Mouse (Mus musculus) bone marrow, adult 2 months (tissue): ENCODE results near the gene Rundc1. TPM values are rescaled to one million over a fixed set of nuclear protein-coding genes. Genes with fewer than 3 reads are reported as not detected.

Experiments
- H3K27ac ChIP-seq: fragments of 200-500 bp; 2 replicates; pipeline ENCODE4 v1.5.1; 2012; ENCODE audit warnings: low read depth, mild to moderate bottlenecking, control low read depth, inconsistent platforms, low read length; ENCODE audit not compliant: control insufficient read depth, poor library complexity, insufficient read depth
- H3K4me1 ChIP-seq: fragments of 200-500 bp; 2 replicates; pipeline ENCODE4 v1.6.1; 2011; ENCODE audit warnings: low read length; ENCODE audit not compliant: control insufficient read depth, insufficient read depth
- H3K4me3 ChIP-seq: fragments of 200-500 bp; replicated peaks from 2 replicates; pipeline ENCODE3; 2011; ENCODE audit warnings: mild to moderate bottlenecking, low read depth, low read length, control low read depth; ENCODE audit not compliant: control insufficient read depth
- CTCF ChIP-seq: fragments of 200-500 bp; IDR thresholded peaks from 2 replicates; pipeline ENCODE4 v1.5.1; 2011; ENCODE audit warnings: low read length, control low read depth; ENCODE audit not compliant: control insufficient read depth, insufficient read depth
- POLR2A ChIP-seq: fragments of 200-500 bp; IDR thresholded peaks from 2 replicates; pipeline ENCODE4 v1.6.1; 2011; ENCODE audit warnings: low read depth, mild to moderate bottlenecking, control low read depth, low read length, borderline replicate concordance; ENCODE audit not compliant: control insufficient read depth
- WGBS: fragments of 180-500 bp; shearing (Covaris S2); methylation state at CpG from one replicate; pipeline ENCODE4 v1.1.7; 2018; 5-methylcytosine and 5-hydroxymethylcytosine counted together
- polyA plus RNA-seq: library from polyadenylated mRNA; stranded (reverse); fragments of >200 nt; gene quantifications from 2 replicates; pipeline ENCODE4 v1.2.4, GENCODE M21; 2011; ENCODE audit warnings: low replicate concordance; ENCODE audit not compliant: missing spikeins, insufficient read depth, insufficient read length

Gene Rundc1
- polyA plus RNA-seq, 1 experiment = 10.7 TPM

DNA sequence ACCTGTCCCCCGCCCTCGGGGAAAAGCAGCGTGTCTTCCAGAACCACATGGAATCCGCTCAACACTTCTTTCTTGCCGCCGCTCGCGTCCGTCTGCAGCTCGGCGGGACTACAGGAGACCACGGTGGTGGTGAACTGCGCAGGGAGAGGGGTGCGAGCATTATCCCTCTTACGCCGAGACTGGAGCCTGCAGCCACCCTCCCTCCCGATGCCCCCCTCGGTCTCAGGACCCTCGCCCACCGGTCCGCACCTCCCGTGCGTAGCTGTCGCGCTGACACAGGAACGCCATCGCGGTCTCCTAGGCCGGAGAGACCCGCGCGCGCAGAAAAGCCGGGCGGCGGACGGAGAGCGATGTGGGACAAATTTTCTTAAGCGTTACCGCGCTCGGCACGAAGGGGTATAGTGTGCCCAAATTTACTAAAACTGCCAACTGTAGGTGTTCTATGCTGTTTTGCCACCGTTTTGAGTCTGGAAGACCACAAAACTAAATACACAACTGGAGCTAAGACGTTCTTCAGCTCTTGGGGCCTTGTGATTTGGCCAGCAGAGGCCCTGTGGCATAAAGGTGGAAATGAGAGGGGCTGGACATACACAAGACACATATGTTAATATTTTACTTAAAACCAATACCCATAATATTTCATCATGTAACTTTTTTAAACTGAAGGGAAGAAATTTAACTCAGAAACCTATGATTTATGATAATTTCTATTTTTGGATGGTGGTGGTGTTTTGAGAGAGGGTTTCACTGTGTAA, 7.6 kb upstream of the Rundc1 start, which contains the start of gene Aarsd1:
Aarsd1 (minus strand) TSS at position 515 of the 755 bp plus-strand sequence.
- H3K27ac ChIP-seq = peak within 1 kb of the TSS; percentile 26; the same call in 1 of the 2 replicates
- H3K4me1 ChIP-seq = no peaks in the 10 kb centered on the region; the same call in 1 of the 2 replicates
- WGBS = under 1% methylated on average over 45 of the region's 45 CpGs
- TF ChIP-seq CTCF (no peak), POLR2A (peak; percentile 63; the same call in 1 of the 2 replicates)
- H3K4me3 ChIP-seq = peak within 1 kb of the TSS; percentile 95

DNA sequence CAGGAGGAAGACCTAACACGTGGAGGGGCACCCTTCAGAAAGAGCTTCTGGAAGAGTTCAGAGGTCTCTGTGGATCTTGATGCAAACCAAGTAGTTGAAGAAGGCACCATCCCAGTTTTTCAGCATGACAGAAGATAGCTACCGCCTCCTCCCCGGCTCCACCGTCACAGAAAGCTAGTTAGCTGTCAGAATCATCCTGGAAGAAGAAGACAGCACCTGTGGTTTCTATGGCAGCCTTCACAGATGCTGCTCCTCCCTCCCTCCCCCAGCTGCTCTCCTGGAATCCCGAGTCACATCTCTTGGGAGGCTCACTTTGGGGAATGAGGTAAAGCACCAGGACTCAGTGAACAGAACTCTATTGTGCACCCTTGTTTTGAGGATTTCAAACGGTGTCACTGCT, 5.9 kb upstream of the Rundc1 start:
- TF ChIP-seq POLR2A = no peak
- TF ChIP-seq CTCF = no peak
- Histone ChIP-seq H3K4me3 (no peak overlapping the region), H3K27ac (no peak overlapping the region), H3K4me1 (no peaks in the 10 kb centered on the region; the same call in 1 of the 2 replicates)
- 84% methylated on average over 6 of the region's 6 CpGs for WGBS

DNA sequence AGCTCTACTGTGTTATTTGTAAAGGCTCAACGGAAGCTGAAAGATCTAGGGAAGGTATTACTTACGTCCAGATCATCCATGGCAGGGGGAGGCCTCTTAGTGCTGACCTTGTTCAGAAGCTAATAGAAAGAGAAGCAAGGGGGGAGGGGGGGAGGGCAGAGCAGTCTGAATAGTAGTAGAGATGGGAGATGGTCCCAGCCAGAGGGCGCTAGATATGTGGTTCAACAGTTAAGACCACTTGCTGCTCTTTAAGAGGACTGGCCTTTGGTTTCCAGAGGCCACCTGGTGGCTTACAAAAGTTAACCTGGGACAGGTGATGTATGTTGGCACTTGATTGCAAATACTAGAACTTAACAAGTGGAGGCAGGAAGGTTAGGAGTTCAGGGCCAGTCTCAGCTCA, 5.3 kb upstream of the Rundc1 start:
- Histone ChIP-seq H3K4me3 (no peak overlapping the region), H3K27ac (no peak overlapping the region), H3K4me1 (no peaks in the 10 kb centered on the region; the same call in 1 of the 2 replicates)
- WGBS = 68% methylated on average over 3 of the region's 3 CpGs
- no peak for TF ChIP-seq CTCF
- TF ChIP-seq POLR2A = no peak

DNA sequence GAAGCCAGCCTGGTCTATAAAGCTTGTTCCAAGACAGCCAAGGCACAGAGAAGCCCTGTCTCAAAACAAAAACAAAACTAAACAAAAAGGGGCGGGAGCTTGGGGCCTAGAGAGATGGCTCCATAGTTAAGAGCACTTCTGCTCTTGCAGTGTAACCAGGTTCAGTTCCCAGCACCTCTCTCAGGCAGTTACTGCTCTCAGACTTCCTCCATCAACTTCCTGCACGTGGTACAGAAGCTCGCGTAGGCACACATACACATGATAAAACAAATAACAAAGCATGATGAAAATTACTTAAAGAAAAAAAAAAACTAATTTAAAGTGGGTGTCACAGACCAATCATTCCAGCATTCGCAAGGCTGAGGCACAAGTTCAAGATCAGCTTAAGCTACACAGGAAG, 4.7 kb upstream of the Rundc1 start:
- Histone ChIP-seq H3K4me1 (no peaks in the 10 kb centered on the region; the same call in 1 of the 2 replicates), H3K27ac (no peak overlapping the region), H3K4me3 (no peak overlapping the region)
- TF ChIP-seq POLR2A (no peak), CTCF (no peak)
- WGBS = 55% methylated on average over 5 of the region's 5 CpGs

DNA sequence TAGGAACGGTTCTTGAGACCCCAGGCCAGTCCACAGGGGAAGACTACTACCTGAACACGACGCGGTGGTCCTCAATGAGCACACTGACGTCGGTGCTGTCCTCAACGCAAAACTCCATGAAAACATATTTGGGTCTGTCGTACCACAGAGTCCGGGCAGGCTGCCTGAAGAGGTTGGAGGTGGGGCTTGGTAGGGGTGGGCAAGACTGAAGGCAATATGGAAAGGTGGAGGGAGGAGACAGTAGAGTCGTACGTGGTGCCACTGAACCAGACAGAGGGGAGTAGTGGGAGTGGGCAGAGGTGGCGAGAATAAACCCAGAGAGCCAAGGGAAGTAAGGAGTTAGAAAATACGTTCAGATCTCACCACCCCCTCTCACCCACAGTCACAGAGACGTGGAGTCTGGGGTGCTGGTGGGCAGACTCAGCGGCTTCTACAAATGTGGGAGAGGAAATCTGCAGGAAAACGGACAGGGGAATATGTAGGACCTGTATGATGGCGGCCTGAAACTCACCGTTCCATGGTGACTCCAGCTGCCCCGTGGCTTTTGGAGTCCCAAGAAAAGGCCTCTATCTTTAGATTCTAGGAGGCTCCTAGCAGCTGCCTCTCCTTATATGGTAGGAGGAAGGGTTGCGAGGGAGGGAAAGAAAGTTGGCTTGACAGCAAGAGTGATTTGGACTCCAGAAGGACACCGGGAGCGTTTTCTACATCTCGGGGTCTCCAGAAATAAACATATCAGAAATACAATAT, 607 bp upstream of the Rundc1 start, which contains the start of gene Gm27029:
Gm27029 (minus strand) TSS at position 692 of the 747 bp plus-strand sequence.
- Histone ChIP-seq H3K4me3 (peak within 1 kb of the TSS; percentile 89), H3K4me1 (no peaks in the 10 kb centered on the region; the same call in 1 of the 2 replicates), H3K27ac (peak within 1 kb of the TSS; percentile 86)
- no peak for TF ChIP-seq POLR2A
- TF ChIP-seq CTCF = no peak
- WGBS = 3% methylated on average over 23 of the region's 23 CpGs

DNA sequence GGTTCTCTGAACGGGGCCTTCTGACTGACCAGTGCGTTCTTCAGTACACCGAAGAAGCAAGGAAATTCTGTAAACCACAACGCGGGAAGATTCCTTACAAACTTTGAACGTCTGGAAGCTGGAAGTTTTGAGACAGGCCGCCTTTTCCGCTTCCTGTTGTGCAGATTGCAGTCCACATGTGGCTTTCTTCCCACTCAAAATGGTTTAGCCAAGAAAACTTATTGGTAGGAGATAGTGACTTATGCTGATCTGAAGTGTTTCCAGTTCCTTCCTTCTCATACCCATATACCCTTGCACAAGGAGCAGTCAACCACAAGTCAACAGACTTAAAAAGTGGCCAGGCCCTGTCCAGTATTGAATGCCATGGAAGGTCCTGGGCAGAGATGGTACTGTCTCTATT, 1.3 kb downstream of the Rundc1 start:
- 42% methylated on average over 8 of the region's 8 CpGs for WGBS
- TF ChIP-seq CTCF (no peak), POLR2A (no peak)
- Histone ChIP-seq H3K4me1 (no peaks in the 10 kb centered on the region; the same call in 1 of the 2 replicates), H3K27ac (no peak overlapping the region), H3K4me3 (no peak overlapping the region)

DNA sequence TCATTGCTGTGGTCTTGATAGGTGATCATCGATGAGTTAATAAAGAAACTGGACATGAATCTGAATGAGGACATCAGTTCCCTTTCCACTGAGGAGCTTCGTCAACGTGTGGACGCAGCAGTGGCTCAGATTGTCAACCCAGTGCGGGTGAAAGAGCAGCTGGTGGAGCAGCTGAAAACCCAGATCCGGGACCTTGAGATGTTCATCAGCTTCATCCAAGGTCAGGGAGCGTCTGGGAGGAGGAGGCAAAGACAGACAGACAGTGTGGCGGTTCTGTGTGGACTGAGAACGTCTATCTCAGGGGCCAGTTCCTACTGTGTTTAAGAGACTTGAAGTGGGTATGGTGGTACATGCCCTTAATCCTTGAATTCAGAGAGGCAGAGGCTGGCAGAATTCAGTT, 6.4 kb downstream of the Rundc1 start:
- WGBS = 86% methylated on average over 9 of the region's 9 CpGs
- Histone ChIP-seq H3K4me3 (no peak overlapping the region), H3K4me1 (no peaks in the 10 kb centered on the region; the same call in 1 of the 2 replicates), H3K27ac (no peak overlapping the region)
- TF ChIP-seq POLR2A (no peak), CTCF (no peak)

DNA sequence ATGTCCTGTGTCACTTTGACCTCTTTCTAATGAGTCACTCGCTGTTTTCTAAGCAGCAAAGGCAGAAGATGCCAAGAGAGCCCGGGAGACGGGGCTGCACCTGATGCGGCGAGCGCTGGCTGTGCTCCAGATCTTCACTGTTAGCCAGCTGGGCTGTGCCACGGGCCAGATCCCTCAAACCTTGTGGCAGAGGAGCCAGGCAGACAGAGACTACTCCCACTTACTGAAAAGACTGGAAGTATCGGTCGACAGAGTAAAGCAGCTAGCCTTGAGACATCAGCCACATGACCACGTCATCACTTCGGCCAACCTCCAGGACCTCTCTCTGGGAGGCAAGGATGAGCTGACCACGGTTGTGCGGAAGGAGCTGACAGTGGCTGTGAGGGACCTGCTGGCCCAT, 8.5 kb downstream of the Rundc1 start:
- TF ChIP-seq CTCF (no peak), POLR2A (no peak)
- Histone ChIP-seq H3K4me1 (no peaks in the 10 kb centered on the region), H3K4me3 (no peak overlapping the region), H3K27ac (no peak overlapping the region)
- WGBS = 86% methylated on average over 13 of the region's 13 CpGs
